ENCODE assay signal across 11 mouse cellular contexts in the genomic region with DNA sequence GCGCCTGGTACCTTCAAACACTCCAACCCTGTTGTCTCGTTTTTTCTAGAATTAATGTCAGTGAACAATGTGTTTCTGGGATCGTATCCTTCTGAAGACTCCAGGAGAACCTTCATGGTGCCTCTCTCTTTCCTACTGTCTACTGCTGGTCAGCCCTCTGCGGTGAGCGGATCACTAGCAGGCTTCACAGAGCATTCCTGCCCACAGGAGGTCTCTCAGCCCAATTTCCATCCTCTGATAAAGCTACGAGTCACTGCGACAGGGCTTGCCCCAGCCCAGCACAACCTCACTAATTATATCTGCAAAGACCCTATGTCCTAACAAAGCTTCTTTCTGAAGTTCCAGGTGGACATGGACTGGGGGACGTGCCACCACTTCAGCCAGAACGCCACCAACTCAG.
DNase-seq lines count a peak whose midpoint lies in the region; ATAC-seq and TF ChIP-seq lines count a peak whose summit lies in the region.
"Had no signal": no experiment of that assay in that cellular context is flagged by ENCODE, and none has a peak within 500 bp of the region (broad histone marks: within the 10 kb centered on the region; RNA-seq: fewer than 3 reads in every experiment).

No protein-coding gene starts in this region.

- H3K27ac ChIP-seq in kidney, adult 2 months (ENCODE audit: insufficient read depth, low read depth, low read length) = 0 out of 2 replicates have a peak overlapping the region, but pooled peaks have one; percentile 14
- H3K27ac ChIP-seq in neural tube, embryonic 12.5 days = no peak overlapping the region
- H3K27ac ChIP-seq in neural tube, embryonic 15.5 days (replicated peaks) = no peak overlapping the region
- H3K27ac ChIP-seq in intestine, embryonic 15.5 days = peak overlapping the region; percentile 73

- peaks cover 34% of the 10 kb centered on the region for H3K4me1 ChIP-seq in kidney, adult 2 months (ENCODE audit: control insufficient read depth, insufficient read depth, low read length)
- peaks cover 82% of the 10 kb centered on the region for H3K4me1 ChIP-seq in neural tube, embryonic 12.5 days
- H3K4me1 ChIP-seq in neural tube, embryonic 15.5 days = peaks cover 62% of the 10 kb centered on the region
- peaks cover 46% of the 10 kb centered on the region for H3K4me1 ChIP-seq in intestine, embryonic 15.5 days (replicated peaks)

- no peaks in the 10 kb centered on the region for H3K27me3 ChIP-seq in kidney, adult 2 months (replicated peaks; ENCODE audit: control insufficient read depth, insufficient read depth, low read length)
- no peaks in the 10 kb centered on the region for H3K27me3 ChIP-seq in neural tube, embryonic 12.5 days (replicated peaks)
- no peaks in the 10 kb centered on the region for H3K27me3 ChIP-seq in neural tube, embryonic 15.5 days (replicated peaks)
- H3K27me3 ChIP-seq in intestine, embryonic 15.5 days (replicated peaks) = no peaks in the 10 kb centered on the region

- no peak for TF ChIP-seq POLR2A in kidney, adult 2 months (IDR thresholded peaks at IDR 0.05; ENCODE audit: low read depth, low read length)

- no peak for ATAC-seq in neural tube, embryonic 12.5 days (ENCODE audit: low FRiP score, low read depth)
- ATAC-seq in neural tube, embryonic 15.5 days (ENCODE audit: low FRiP score) = no peak
- ATAC-seq in intestine, embryonic 15.5 days = no peak

- no peaks in the 10 kb centered on the region; the same call in 1 of the 2 replicates for H3K36me3 ChIP-seq in kidney, adult 2 months (ENCODE audit: control insufficient read depth, insufficient read depth, low read length)
- H3K36me3 ChIP-seq in neural tube, embryonic 12.5 days = peaks cover 3% of the 10 kb centered on the region; the same call in 1 of the 2 replicates
- H3K36me3 ChIP-seq in neural tube, embryonic 15.5 days = no peaks in the 10 kb centered on the region
- no peaks in the 10 kb centered on the region for H3K36me3 ChIP-seq in intestine, embryonic 15.5 days

- H3K4me2 ChIP-seq in neural tube, embryonic 12.5 days (replicated peaks) = no peak overlapping the region
- H3K4me2 ChIP-seq in neural tube, embryonic 15.5 days = no peak overlapping the region
- H3K4me2 ChIP-seq in intestine, embryonic 15.5 days (replicated peaks) = no peak overlapping the region

- H3K9ac ChIP-seq in neural tube, embryonic 12.5 days = 0 out of 2 replicates have a peak overlapping the region, but pooled peaks have one; percentile 3
- H3K9ac ChIP-seq in neural tube, embryonic 15.5 days (replicated peaks) = no peak overlapping the region
- no peak overlapping the region for H3K9ac ChIP-seq in intestine, embryonic 15.5 days

- no peak overlapping the region for H3K4me3 ChIP-seq in kidney, adult 2 months (ENCODE audit: insufficient read depth, low read depth, low read length)
- H3K4me3 ChIP-seq in neural tube, embryonic 12.5 days = no peak overlapping the region
- H3K4me3 ChIP-seq in neural tube, embryonic 15.5 days (replicated peaks) = no peak overlapping the region
- no peak overlapping the region for H3K4me3 ChIP-seq in intestine, embryonic 15.5 days (replicated peaks)

- no peak for DNase-seq in kidney, adult 2 months
- no peak for DNase-seq in kidney, adult 8-10 months
- DNase-seq in cerebellum, adult 11 months = no peak
- DNase-seq in gastrocnemius, postnatal 4 days (ENCODE audit: low spot score in 2 of 2) = no peak
- DNase-seq: adrenal gland, adult 2 months; cerebellum, adult 18-20 months; kidney, adult 18-20 months had no signal

- H3K9me3 ChIP-seq in neural tube, embryonic 12.5 days = no peaks in the 10 kb centered on the region
- H3K9me3 ChIP-seq in neural tube, embryonic 15.5 days (replicated peaks) = no peaks in the 10 kb centered on the region
- H3K9me3 ChIP-seq in intestine, embryonic 15.5 days = no peaks in the 10 kb centered on the region
- H3K9me3 ChIP-seq: G1E had no signal

- 92% methylated on average over 9 of the region's 9 CpGs for WGBS in kidney, adult 2 months
- WGBS in neural tube, embryonic 12.5 days = 70% methylated on average over 9 of the region's 9 CpGs
- 76% methylated on average over 9 of the region's 9 CpGs for WGBS in neural tube, embryonic 15.5 days
- 76% methylated on average over 9 of the region's 9 CpGs for WGBS in intestine, embryonic 15.5 days

- no peak for TF ChIP-seq CTCF in kidney, adult 2 months (conservative IDR thresholded peaks at IDR 0.05; ENCODE audit: insufficient read depth, insufficient read length, low read depth, low read length)

Comparison
In these comparisons a context has a peak if more than half of its experiments do, and no peak if none do; other contexts are left out.
1. H3K27ac ChIP-seq: peak in kidney, adult 2 months (single experiment) and intestine, embryonic 15.5 days (single experiment); none in neural tube, embryonic 12.5 days (single experiment) and neural tube, embryonic 15.5 days (single experiment).